Mouse (Mus musculus) neutrophil, adult 65 days (primary cell): Measurements from ENCODE around the gene Echdc1. TPM values are rescaled to one million over a fixed set of nuclear protein-coding genes. Genes with fewer than 3 reads are reported as not detected.

Experiments used
- total RNA-seq: library from RNA; stranded (reverse); gene quantifications from 2 replicates; pipeline ENCODE4 v1.2.4, GENCODE M21; 2023

The Echdc1 gene
- 1.1 and 3.2 TPM in 2 replicates for total RNA-seq

GRCm38 (mm10) chr10:29313064-29313638, at the start of gene Echdc1:
Echdc1 (plus strand) TSS chr10:29313166.

GRCm38 (mm10) chr10:29362197-29362900, 49.4 kb downstream of the Echdc1 start, which contains the start of gene Rnf146:
Rnf146 (minus strand) TSS chr10:29362442.

Other genes starting within 250 kb of the Echdc1 start
- gene Soga3, start 169.3 kb upstream of the Echdc1 start, total RNA-seq: not detected in 2 replicates
- not detected in 2 replicates for gene Gm49353, start 114.2 kb upstream of the Echdc1 start, total RNA-seq
- gene 9330159F19Rik, start 101.6 kb upstream of the Echdc1 start, total RNA-seq: not detected in 2 replicates
- 69.4 and 110 TPM in 2 replicates for gene Rnf146, start 49.3 kb downstream of the Echdc1 start, total RNA-seq
- not detected in 2 replicates for gene Rspo3, start 222.7 kb downstream of the Echdc1 start, total RNA-seq